Mouse (Mus musculus) embryonic facial prominence, embryonic 12.5 days (tissue): ENCODE data around the gene Aph1a. TPM values are rescaled to one million over a fixed set of nuclear protein-coding genes. Genes with fewer than 3 reads are reported as not detected.
"Not testable (repeated sequence)": the region's sequence is repeated elsewhere in the genome, so short reads cannot be mapped to it uniquely, and the experiment has no call there.

Source experiments
- ATAC-seq: fragments of 200-750 bp; cut with Nextera tagmentation; 2 replicates; pipeline ENCODE4 v1.8.0; 2017; ENCODE audit not compliant: insufficient number of reproducible peaks, insufficient read depth, low FRiP score, low TSS enrichment
- H3K27ac ChIP-seq: fragments of 300-500 bp; sonication (generic); 2 replicates; pipeline ENCODE4 v1.5.1; 2016; ENCODE audit warnings: mild to moderate bottlenecking
- H3K27me3 ChIP-seq: fragments of 300-500 bp; sonication (generic); 2 replicates; pipeline ENCODE4 v1.6.1; 2016; ENCODE audit warnings: mild to moderate bottlenecking, moderate library complexity
- H3K36me3 ChIP-seq: fragments of 300-500 bp; sonication (generic); 2 replicates; pipeline ENCODE4 v1.6.1; 2016; ENCODE audit warnings: mild to moderate bottlenecking
- H3K4me1 ChIP-seq: fragments of 300-500 bp; sonication (generic); 2 replicates; pipeline ENCODE4 v1.6.1; 2016
- H3K4me2 ChIP-seq: fragments of 300-500 bp; sonication (generic); replicated peaks from 2 replicates; pipeline ENCODE4 v1.6.1; 2016; ENCODE audit warnings: mild to moderate bottlenecking, moderate library complexity
- H3K4me3 ChIP-seq: fragments of 300-500 bp; sonication (generic); 2 replicates; pipeline ENCODE4 v1.5.1; 2016; ENCODE audit warnings: mild to moderate bottlenecking
- H3K9ac ChIP-seq: fragments of 300-500 bp; sonication (generic); 2 replicates; pipeline ENCODE4 v1.6.1; 2016; ENCODE audit warnings: mild to moderate bottlenecking, moderate library complexity
- H3K9me3 ChIP-seq: fragments of 300-500 bp; sonication (generic); 2 replicates; pipeline ENCODE4 v1.6.1; 2016; ENCODE audit warnings: mild to moderate bottlenecking, moderate library complexity
- whole genome bisulfite sequencing: fragments of 180-500 bp; shearing (Covaris S2); methylation state at CpG from one replicate; pipeline ENCODE4 v1.1.7; 2016; 5-methylcytosine and 5-hydroxymethylcytosine counted together
- polyA plus RNA-seq: library from polyadenylated mRNA; unstranded; fragments of >200 nt; fragmentation: Nextera tagmentation; extraction: Ambion mirVana; gene quantifications from 2 replicates; pipeline ENCODE4 v1.2.1, GENCODE M21; 2016

The Aph1a gene
- polyA plus RNA-seq, 1 experiment from 2014 or later, result 31.3 TPM

GRCm38 (mm10) chr3:95903753-95904502 is 10.2 kb downstream of the Aph1a start:
- Histone ChIP-seq H3K27me3 (no peaks in the 10 kb centered on the region), H3K4me1 (peaks cover 36% of the 10 kb centered on the region), H3K9ac (peak overlapping the region; percentile 43), H3K27ac (peak overlapping the region; percentile 65), H3K9me3 (no peaks in the 10 kb centered on the region), H3K4me2 (peak overlapping the region; percentile 87), H3K4me3 (peak overlapping the region; percentile 41), H3K36me3 (no peaks in the 10 kb centered on the region)
- ATAC-seq, result no peak
- WGBS, result 2% methylated on average over 13 of the region's 15 CpGs

- Histone ChIP-seq H3K4me2 (peak within 1 kb of the TSS; percentile 87), H3K36me3 (no peaks in the 10 kb centered on the region), H3K9ac (peak within 1 kb of the TSS; percentile 43), H3K4me3 (peak within 1 kb of the TSS; percentile 41), H3K9me3 (no peaks in the 10 kb centered on the region), H3K27ac (peak within 1 kb of the TSS; percentile 65), H3K4me1 (peaks cover 36% of the 10 kb centered on the region), H3K27me3 (no peaks in the 10 kb centered on the region)
- WGBS, result under 1% methylated on average over 15 of the region's 15 CpGs
- peak; percentile 66 for ATAC-seq
Measured at GRCm38 (mm10) chr3:95904568-95904967, 10.8 kb downstream of the Aph1a start, which contains the start of gene Car14. Gene Car14, minus strand, starts transcription at chr3:95904691.

GRCm38 (mm10) chr3:95905146-95905939 is 11.6 kb downstream of the Aph1a start:
- Histone ChIP-seq H3K36me3 (no peaks in the 10 kb centered on the region), H3K9ac (peak overlapping the region; percentile 43), H3K4me1 (peaks cover 36% of the 10 kb centered on the region), H3K27ac (peak overlapping the region; percentile 65), H3K4me2 (peak overlapping the region; percentile 87), H3K4me3 (peak overlapping the region; percentile 41), H3K27me3 (no peaks in the 10 kb centered on the region), H3K9me3 (no peaks in the 10 kb centered on the region)
- WGBS, result under 1% methylated on average over 18 of the region's 18 CpGs
- peak; percentile 62 for ATAC-seq

- Histone ChIP-seq H3K36me3 (no peaks in the 10 kb centered on the region), H3K9me3 (no peaks in the 10 kb centered on the region), H3K4me3 (peak overlapping the region; percentile 41), H3K27ac (no peak overlapping the region), H3K4me1 (peaks cover 36% of the 10 kb centered on the region), H3K27me3 (no peaks in the 10 kb centered on the region), H3K9ac (peak overlapping the region; percentile 43; the same call in 1 of the 2 replicates), H3K4me2 (peak overlapping the region; percentile 87)
- WGBS, result 1% methylated on average over 12 of the region's 12 CpGs
- ATAC-seq, result no peak
Measured at GRCm38 (mm10) chr3:95905940-95906492, 12.2 kb downstream of the Aph1a start.

GRCm38 (mm10) chr3:95906860-95907259 is 13.1 kb downstream of the Aph1a start:
- Histone ChIP-seq H3K36me3 (no peaks in the 10 kb centered on the region), H3K9me3 (no peaks in the 10 kb centered on the region), H3K27me3 (no peaks in the 10 kb centered on the region), H3K9ac (no peak overlapping the region), H3K4me1 (peaks cover 34% of the 10 kb centered on the region), H3K4me2 (peak overlapping the region; percentile 87), H3K4me3 (peak overlapping the region; percentile 18; the same call in 1 of the 2 replicates), H3K27ac (no peak overlapping the region)
- ATAC-seq, result no peak
- under 1% methylated on average over 12 of the region's 12 CpGs for WGBS

- Histone ChIP-seq H3K27me3 (no peaks in the 10 kb centered on the region), H3K27ac (no peak overlapping the region), H3K4me1 (peaks cover 26% of the 10 kb centered on the region), H3K4me2 (no peak overlapping the region), H3K4me3 (no peak overlapping the region), H3K9ac (no peak overlapping the region), H3K9me3 (no peaks in the 10 kb centered on the region), H3K36me3 (no peaks in the 10 kb centered on the region)
- ATAC-seq, result no peak
- 33% methylated on average over 4 of the region's 4 CpGs for WGBS
Measured at GRCm38 (mm10) chr3:95907613-95908012, 13.8 kb downstream of the Aph1a start.

GRCm38 (mm10) chr3:95914706-95915105 is 20.9 kb downstream of the Aph1a start:
- Histone ChIP-seq H3K4me2 (no peak overlapping the region), H3K4me3 (no peak overlapping the region), H3K27ac (no peak overlapping the region), H3K4me1 (no peaks in the 10 kb centered on the region), H3K36me3 (no peaks in the 10 kb centered on the region), H3K9ac (no peak overlapping the region), H3K9me3 (no peaks in the 10 kb centered on the region), H3K27me3 (no peaks in the 10 kb centered on the region)
- WGBS, result 89% methylated on average over 4 of the region's 4 CpGs
- no peak for ATAC-seq

GRCm38 (mm10) chr3:95916760-95917159 is 23.0 kb downstream of the Aph1a start:
- H3K4me3 ChIP-seq, result no peak overlapping the region
- H3K9ac ChIP-seq, result no peak overlapping the region
- H3K36me3 ChIP-seq, result no peaks in the 10 kb centered on the region
- no peaks in the 10 kb centered on the region for H3K9me3 ChIP-seq
- no peaks in the 10 kb centered on the region for H3K27me3 ChIP-seq
- no peaks in the 10 kb centered on the region for H3K4me1 ChIP-seq
- H3K27ac ChIP-seq, result no peak overlapping the region
- 74% methylated on average over 7 of the region's 7 CpGs for WGBS
- H3K4me2 ChIP-seq, result no peak overlapping the region
- no peak for ATAC-seq

GRCm38 (mm10) chr3:95920532-95920931 is 26.8 kb downstream of the Aph1a start:
- not testable (repeated sequence) for ATAC-seq, H3K9ac ChIP-seq, H3K36me3 ChIP-seq, H3K27me3 ChIP-seq, H3K4me3 ChIP-seq, H3K4me1 ChIP-seq, H3K4me2 ChIP-seq, H3K27ac ChIP-seq, H3K9me3 ChIP-seq
- WGBS, result 77% methylated on average over 2 of the region's 2 CpGs

- H3K4me1 ChIP-seq, H3K4me3 ChIP-seq, H3K27ac ChIP-seq, H3K9me3 ChIP-seq, H3K36me3 ChIP-seq, ATAC-seq, H3K4me2 ChIP-seq, H3K9ac ChIP-seq, H3K27me3 ChIP-seq: not testable (repeated sequence)
- 88% methylated on average over 7 of the region's 7 CpGs for WGBS
Measured at GRCm38 (mm10) chr3:95923429-95923828, 29.7 kb downstream of the Aph1a start.

- WGBS, result 77% methylated on average over 4 of the region's 4 CpGs
Measured at GRCm38 (mm10) chr3:95924185-95924584, 30.4 kb downstream of the Aph1a start.

More at GRCm38 (mm10) chr3:95924185-95924584, 30.4 kb downstream of the Aph1a start:
- H3K36me3 ChIP-seq, result no peaks in the 10 kb centered on the region
- no peak overlapping the region for H3K27ac ChIP-seq
- no peak overlapping the region for H3K9ac ChIP-seq
- H3K4me3 ChIP-seq, result no peak overlapping the region
- no peaks in the 10 kb centered on the region for H3K4me1 ChIP-seq
- no peaks in the 10 kb centered on the region for H3K9me3 ChIP-seq
- H3K27me3 ChIP-seq, result no peaks in the 10 kb centered on the region
- no peak overlapping the region for H3K4me2 ChIP-seq
- no peak for ATAC-seq
